Mouse (Mus musculus): ENCODE results near the gene Ncaph. TPM values are rescaled to one million over a fixed set of nuclear protein-coding genes. Genes with fewer than 3 reads are reported as not detected.
"Not testable (repeated sequence)": the region's sequence is repeated elsewhere in the genome, so short reads cannot be mapped to it uniquely, and the experiment has no call there.

The Ncaph gene
- polyA plus RNA-seq, 1 experiment = 1.1 TPM

GRCm38 (mm10) chr2:127079881-127080590, 53.7 kb downstream of the Ncaph start:
- H3K27ac ChIP-seq (ENCODE audit: insufficient read depth, low read length) = no peak overlapping the region
- H3K27me3 ChIP-seq (ENCODE audit: control insufficient read depth, insufficient read depth, low read length) = no peaks in the 10 kb centered on the region
- H3K4me1 ChIP-seq (ENCODE audit: control insufficient read depth, insufficient read depth, low read length) = no peaks in the 10 kb centered on the region
- no peak overlapping the region for H3K4me3 ChIP-seq (replicated peaks; ENCODE audit: insufficient read depth, low read depth, low read length)
- TF ChIP-seq CTCF (IDR thresholded peaks at IDR 0.05; ENCODE audit: borderline replicate concordance, insufficient read depth, low read depth, low read length) (no peak), POLR2A (IDR thresholded peaks at IDR 0.05; ENCODE audit: borderline replicate concordance, insufficient read depth, low read length) (no peak)
- WGBS = 86% methylated on average over 11 of the region's 11 CpGs
- no peak for DNase-seq

- not testable (repeated sequence) for H3K27me3 ChIP-seq (ENCODE audit: control insufficient read depth, insufficient read depth, low read length); DNase-seq; H3K27ac ChIP-seq (ENCODE audit: insufficient read depth, low read length); H3K4me3 ChIP-seq (replicated peaks; ENCODE audit: insufficient read depth, low read depth, low read length); H3K4me1 ChIP-seq (ENCODE audit: control insufficient read depth, insufficient read depth, low read length)
- 68% methylated on average over 2 of the region's 2 CpGs for WGBS
Measured at GRCm38 (mm10) chr2:127079066-127079465, 54.7 kb downstream of the Ncaph start.

GRCm38 (mm10) chr2:127077611-127078010, 56.1 kb downstream of the Ncaph start:
- Histone ChIP-seq H3K4me1 (ENCODE audit: control insufficient read depth, insufficient read depth, low read length) (no peaks in the 10 kb centered on the region), H3K27ac (ENCODE audit: insufficient read depth, low read length) (no peak overlapping the region), H3K4me3 (replicated peaks; ENCODE audit: insufficient read depth, low read depth, low read length) (no peak overlapping the region), H3K27me3 (ENCODE audit: control insufficient read depth, insufficient read depth, low read length) (no peaks in the 10 kb centered on the region)
- WGBS = 76% methylated on average over 9 of the region's 9 CpGs
- no peak for DNase-seq
- no peak for TF ChIP-seq POLR2A (IDR thresholded peaks at IDR 0.05; ENCODE audit: borderline replicate concordance, insufficient read depth, low read length)
- TF ChIP-seq CTCF (IDR thresholded peaks at IDR 0.05; ENCODE audit: borderline replicate concordance, insufficient read depth, low read depth, low read length) = no peak

- H3K4me1 ChIP-seq (ENCODE audit: control insufficient read depth, insufficient read depth, low read length) = peaks cover 7% of the 10 kb centered on the region
- H3K27me3 ChIP-seq (ENCODE audit: control insufficient read depth, insufficient read depth, low read length) = no peaks in the 10 kb centered on the region
- H3K4me3 ChIP-seq (replicated peaks; ENCODE audit: insufficient read depth, low read depth, low read length) = no peak overlapping the region
- WGBS = 96% methylated on average over 2 of the region's 2 CpGs
- H3K27ac ChIP-seq (ENCODE audit: insufficient read depth, low read length) = no peak overlapping the region
- TF ChIP-seq POLR2A (IDR thresholded peaks at IDR 0.05; ENCODE audit: borderline replicate concordance, insufficient read depth, low read length) (no peak), CTCF (IDR thresholded peaks at IDR 0.05; ENCODE audit: borderline replicate concordance, insufficient read depth, low read depth, low read length) (no peak)
- DNase-seq = no peak
Measured at GRCm38 (mm10) chr2:127074116-127074515, 59.6 kb downstream of the Ncaph start.

- TF ChIP-seq CTCF (IDR thresholded peaks at IDR 0.05; ENCODE audit: borderline replicate concordance, insufficient read depth, low read depth, low read length) (no peak), POLR2A (IDR thresholded peaks at IDR 0.05; ENCODE audit: borderline replicate concordance, insufficient read depth, low read length) (no peak)
- H3K4me3 ChIP-seq (replicated peaks; ENCODE audit: insufficient read depth, low read depth, low read length) = peak overlapping the region; percentile 55
- H3K27me3 ChIP-seq (ENCODE audit: control insufficient read depth, insufficient read depth, low read length) = no peaks in the 10 kb centered on the region
- 11% methylated on average over 9 of the region's 9 CpGs for WGBS
- no peak for DNase-seq
- peaks cover 7% of the 10 kb centered on the region for H3K4me1 ChIP-seq (ENCODE audit: control insufficient read depth, insufficient read depth, low read length)
- H3K27ac ChIP-seq (ENCODE audit: insufficient read depth, low read length) = no peak overlapping the region
Measured at GRCm38 (mm10) chr2:127070879-127071278, 62.9 kb downstream of the Ncaph start.

GRCm38 (mm10) chr2:127070435-127070841, 63.3 kb downstream of the Ncaph start, which contains the start of gene Blvra:
Blvra (plus strand) TSS chr2:127070665.
- peaks cover 7% of the 10 kb centered on the region for H3K4me1 ChIP-seq (ENCODE audit: control insufficient read depth, insufficient read depth, low read length)
- H3K27me3 ChIP-seq (ENCODE audit: control insufficient read depth, insufficient read depth, low read length) = no peaks in the 10 kb centered on the region
- H3K27ac ChIP-seq (ENCODE audit: insufficient read depth, low read length) = no peak within 1 kb of the TSS
- TF ChIP-seq CTCF (IDR thresholded peaks at IDR 0.05; ENCODE audit: borderline replicate concordance, insufficient read depth, low read depth, low read length) = no peak
- peak; percentile 53; the same call in 1 of the 2 replicates for TF ChIP-seq POLR2A (IDR thresholded peaks at IDR 0.05; ENCODE audit: borderline replicate concordance, insufficient read depth, low read length)
- DNase-seq = peak; percentile 90 to 91
- peak within 1 kb of the TSS; percentile 55 for H3K4me3 ChIP-seq (replicated peaks; ENCODE audit: insufficient read depth, low read depth, low read length)
- WGBS = under 1% methylated on average over 32 of the region's 32 CpGs

GRCm38 (mm10) chr2:127069781-127070434, 63.8 kb downstream of the Ncaph start:
- DNase-seq = peak; percentile 3 to 14
- Histone ChIP-seq H3K27ac (ENCODE audit: insufficient read depth, low read length) (no peak overlapping the region), H3K4me3 (replicated peaks; ENCODE audit: insufficient read depth, low read depth, low read length) (peak overlapping the region; percentile 55), H3K27me3 (ENCODE audit: control insufficient read depth, insufficient read depth, low read length) (no peaks in the 10 kb centered on the region), H3K4me1 (ENCODE audit: control insufficient read depth, insufficient read depth, low read length) (peaks cover 7% of the 10 kb centered on the region)
- TF ChIP-seq POLR2A (IDR thresholded peaks at IDR 0.05; ENCODE audit: borderline replicate concordance, insufficient read depth, low read length) = no peak
- WGBS = 18% methylated on average over 11 of the region's 11 CpGs

GRCm38 (mm10) chr2:127068806-127069205, 64.9 kb downstream of the Ncaph start:
- 75% methylated on average over 7 of the region's 7 CpGs for WGBS
- peaks cover 7% of the 10 kb centered on the region for H3K4me1 ChIP-seq (ENCODE audit: control insufficient read depth, insufficient read depth, low read length)
- TF ChIP-seq CTCF (IDR thresholded peaks at IDR 0.05; ENCODE audit: borderline replicate concordance, insufficient read depth, low read depth, low read length) = no peak
- TF ChIP-seq POLR2A (IDR thresholded peaks at IDR 0.05; ENCODE audit: borderline replicate concordance, insufficient read depth, low read length) = no peak

More at GRCm38 (mm10) chr2:127068806-127069205, 64.9 kb downstream of the Ncaph start:
- Histone ChIP-seq H3K27ac (ENCODE audit: insufficient read depth, low read length) (no peak overlapping the region), H3K4me3 (replicated peaks; ENCODE audit: insufficient read depth, low read depth, low read length) (no peak overlapping the region), H3K27me3 (ENCODE audit: control insufficient read depth, insufficient read depth, low read length) (no peaks in the 10 kb centered on the region)
- DNase-seq = no peak
